Mouse (Mus musculus) limb, embryonic 14.5 days (tissue): ENCODE data around the gene Ctsc. TPM values are rescaled to one million over a fixed set of nuclear protein-coding genes. Genes with fewer than 3 reads are reported as not detected.

Experiments
- ATAC-seq: fragments of 200-750 bp; cut with Nextera tagmentation; 2 replicates; pipeline ENCODE4 v1.8.0; 2017; ENCODE audit warnings: low read depth, moderate number of reproducible peaks, moderate TSS enrichment; ENCODE audit not compliant: low FRiP score
- DNase-seq: peaks from one replicate; pipeline ENCODE4 v3.0.0-alpha.2; 2015; ENCODE audit warnings: low spot score
- H3K27ac ChIP-seq: fragments of 300-500 bp; sonication (generic); replicated peaks from 2 replicates; pipeline ENCODE4 v1.5.1; 2014; ENCODE audit warnings: low read depth, mild to moderate bottlenecking, low read length, moderate library complexity, mixed read lengths
- H3K27me3 ChIP-seq: fragments of 300-500 bp; sonication (generic); 2 replicates; pipeline ENCODE4 v1.6.1; 2014; ENCODE audit warnings: low read length, mixed read lengths; ENCODE audit not compliant: control insufficient read depth, insufficient read depth
- H3K36me3 ChIP-seq: fragments of 300-500 bp; sonication (generic); 2 replicates; pipeline ENCODE4 v1.6.1; 2014; ENCODE audit warnings: mild to moderate bottlenecking, low read length, moderate library complexity, mixed read lengths; ENCODE audit not compliant: control insufficient read depth, insufficient read depth
- H3K4me1 ChIP-seq: fragments of 300-500 bp; sonication (generic); 2 replicates; pipeline ENCODE4 v1.6.1; 2014; ENCODE audit warnings: antibody characterized with exemption, low read length, mixed read lengths; ENCODE audit not compliant: control insufficient read depth, insufficient read depth
- H3K4me2 ChIP-seq: fragments of 300-500 bp; sonication (generic); replicated peaks from 2 replicates; pipeline ENCODE4 v1.6.1; 2014; ENCODE audit warnings: low read depth, mild to moderate bottlenecking, low read length, moderate library complexity; ENCODE audit not compliant: severe bottlenecking
- H3K4me3 ChIP-seq: fragments of 300-500 bp; sonication (generic); replicated peaks from 2 replicates; pipeline ENCODE4 v1.5.1; 2014; ENCODE audit warnings: low read length
- H3K9ac ChIP-seq: fragments of 300-500 bp; sonication (generic); 2 replicates; pipeline ENCODE4 v1.6.1; 2014; ENCODE audit warnings: mild to moderate bottlenecking, low read depth, low read length, moderate library complexity; ENCODE audit not compliant: severe bottlenecking
- H3K9me3 ChIP-seq: fragments of 300-500 bp; sonication (generic); 2 replicates; pipeline ENCODE4 v1.6.1; 2016; ENCODE audit warnings: low read length; ENCODE audit not compliant: control insufficient read depth
- POLR2A ChIP-seq: fragments of 200-500 bp; IDR thresholded peaks from 2 replicates; pipeline ENCODE4 v1.8.0; 2012; ENCODE audit warnings: inconsistent platforms, mild to moderate bottlenecking, moderate library complexity, borderline replicate concordance; ENCODE audit not compliant: insufficient read depth, insufficient read length; ENCODE audit errors: extremely low read depth
- WGBS: fragments of 180-500 bp; shearing (Covaris S2); extraction: QIAGEN DNeasy Blood & Tissue Kit; methylation state at CpG from one replicate; pipeline ENCODE4 v1.1.7; 2014; 5-methylcytosine and 5-hydroxymethylcytosine counted together
- polyA plus RNA-seq, 2 experiments: library from polyadenylated mRNA; depleted of rRNA in 1 of 2; stranded (reverse) in 1 of 2; unstranded in 1 of 2; fragments of >200 nt; fragmentation: Nextera tagmentation in 1 of 2; extraction: Ambion mirVana in 1 of 2; gene quantifications; 2 replicates each; pipeline versions ENCODE4 v1.2.1 to v1.2.3; 2012 to 2014

Gene Ctsc
- polyA plus RNA-seq, 2 experiments: 19.3 to 66.9 TPM

DNA sequence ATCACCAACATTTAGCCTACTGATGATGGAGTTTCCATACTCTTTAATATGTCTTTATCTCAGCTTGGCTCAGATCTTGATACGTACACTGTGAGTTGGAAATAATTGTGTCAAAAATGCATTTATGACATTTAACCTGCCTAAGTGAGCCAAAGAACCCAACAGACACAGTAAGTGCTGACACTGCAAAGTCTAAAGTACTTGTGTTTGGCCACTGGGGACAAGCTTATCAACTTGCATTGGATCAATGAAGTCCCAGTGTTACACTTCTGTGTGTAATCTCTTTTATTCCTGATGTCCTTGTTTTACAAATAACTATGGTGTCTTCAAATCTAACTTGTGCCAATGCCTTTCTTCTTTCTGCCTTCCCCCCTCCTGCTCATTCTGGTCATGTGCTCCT lies 18.1 kb downstream of the Ctsc start:
- WGBS: 89% methylated on average over 1 of the region's 1 CpGs
- Histone ChIP-seq H3K27ac (no peak overlapping the region), H3K4me3 (no peak overlapping the region), H3K9me3 (no peaks in the 10 kb centered on the region), H3K9ac (no peak overlapping the region), H3K27me3 (no peaks in the 10 kb centered on the region), H3K36me3 (no peaks in the 10 kb centered on the region), H3K4me1 (peaks cover 3% of the 10 kb centered on the region; the same call in 1 of the 2 replicates), H3K4me2 (no peak overlapping the region)
- TF ChIP-seq POLR2A: no peak
- no peak for DNase-seq
- no peak for ATAC-seq

- no peak for TF ChIP-seq POLR2A
- H3K4me3 ChIP-seq: no peak overlapping the region
- ATAC-seq (no peak), DNase-seq (no peak)
- peaks cover 3% of the 10 kb centered on the region; the same call in 1 of the 2 replicates for H3K4me1 ChIP-seq
- H3K4me2 ChIP-seq: no peak overlapping the region
- no peaks in the 10 kb centered on the region for H3K27me3 ChIP-seq
- H3K27ac ChIP-seq: no peak overlapping the region
- no peaks in the 10 kb centered on the region for H3K36me3 ChIP-seq
- 56% methylated on average over 6 of the region's 6 CpGs for WGBS
- no peak overlapping the region for H3K9ac ChIP-seq
- H3K9me3 ChIP-seq: no peaks in the 10 kb centered on the region
Observed at GRCm38 (mm10) chr7:88296932-88297331, 19.0 kb downstream of the Ctsc start.

DNA sequence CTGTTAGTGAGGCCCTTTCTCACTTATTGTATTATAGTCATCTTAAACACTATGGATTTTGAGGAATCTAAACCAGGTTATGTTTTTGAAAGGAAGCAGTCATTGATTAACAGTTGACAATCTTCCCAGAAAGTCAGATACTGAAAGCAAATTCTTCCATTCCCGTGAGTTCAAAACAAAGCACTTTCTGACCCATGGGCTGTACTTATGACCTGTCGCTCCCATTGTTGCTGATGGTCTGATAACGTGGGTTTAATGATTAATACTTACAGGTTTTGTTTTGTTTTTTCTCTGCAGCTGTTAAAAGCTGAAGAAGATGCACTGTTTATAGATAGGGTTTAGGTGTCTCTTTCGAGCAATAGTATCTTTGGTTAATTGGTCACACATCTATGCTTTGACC lies 27.9 kb downstream of the Ctsc start:
- no peaks in the 10 kb centered on the region for H3K4me1 ChIP-seq
- 83% methylated on average over 4 of the region's 4 CpGs for WGBS
- no peak for TF ChIP-seq POLR2A
- H3K36me3 ChIP-seq: no peaks in the 10 kb centered on the region
- H3K4me2 ChIP-seq: no peak overlapping the region
- ATAC-seq: no peak
- DNase-seq: no peak
- no peak overlapping the region for H3K4me3 ChIP-seq
- no peaks in the 10 kb centered on the region for H3K9me3 ChIP-seq
- H3K27me3 ChIP-seq: no peaks in the 10 kb centered on the region
- H3K27ac ChIP-seq: no peak overlapping the region
- H3K9ac ChIP-seq: no peak overlapping the region

DNA sequence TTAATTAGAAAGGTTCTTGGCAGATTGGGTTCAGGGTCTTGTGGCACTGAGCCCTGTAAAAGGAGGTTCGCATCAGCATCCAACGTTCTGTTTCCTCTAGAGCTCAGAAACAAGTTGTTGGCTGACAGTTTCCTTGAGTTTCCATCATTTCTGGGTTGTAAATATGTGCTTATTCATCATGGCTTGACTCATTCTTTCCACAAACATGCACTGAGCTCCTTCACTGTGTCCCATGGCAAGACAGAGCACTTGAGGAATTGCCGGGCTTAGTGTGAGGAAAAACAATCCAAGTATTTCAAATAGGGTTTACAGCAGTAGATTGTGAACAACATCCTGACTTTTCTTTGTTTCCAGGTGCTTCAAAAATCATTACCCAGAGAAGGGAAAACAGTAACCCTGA lies 28.8 kb downstream of the Ctsc start:
- no peak overlapping the region for H3K9ac ChIP-seq
- ATAC-seq (no peak), DNase-seq (no peak)
- no peak overlapping the region for H3K27ac ChIP-seq
- no peaks in the 10 kb centered on the region for H3K4me1 ChIP-seq
- H3K4me2 ChIP-seq: no peak overlapping the region
- 82% methylated on average over 3 of the region's 3 CpGs for WGBS
- H3K9me3 ChIP-seq: no peaks in the 10 kb centered on the region
- H3K36me3 ChIP-seq: no peaks in the 10 kb centered on the region
- no peak overlapping the region for H3K4me3 ChIP-seq
- H3K27me3 ChIP-seq: no peaks in the 10 kb centered on the region
- TF ChIP-seq POLR2A: no peak

GRCm38 (mm10) chr7:88310398-88311180 lies 32.7 kb downstream of the Ctsc start:
- ATAC-seq (no peak), DNase-seq (no peak)
- Histone ChIP-seq H3K27ac (no peak overlapping the region), H3K36me3 (no peaks in the 10 kb centered on the region), H3K9me3 (no peaks in the 10 kb centered on the region), H3K9ac (no peak overlapping the region), H3K4me3 (no peak overlapping the region), H3K27me3 (no peaks in the 10 kb centered on the region), H3K4me2 (no peak overlapping the region), H3K4me1 (no peaks in the 10 kb centered on the region)
- 79% methylated on average over 3 of the region's 3 CpGs for WGBS
- no peak for TF ChIP-seq POLR2A

DNA sequence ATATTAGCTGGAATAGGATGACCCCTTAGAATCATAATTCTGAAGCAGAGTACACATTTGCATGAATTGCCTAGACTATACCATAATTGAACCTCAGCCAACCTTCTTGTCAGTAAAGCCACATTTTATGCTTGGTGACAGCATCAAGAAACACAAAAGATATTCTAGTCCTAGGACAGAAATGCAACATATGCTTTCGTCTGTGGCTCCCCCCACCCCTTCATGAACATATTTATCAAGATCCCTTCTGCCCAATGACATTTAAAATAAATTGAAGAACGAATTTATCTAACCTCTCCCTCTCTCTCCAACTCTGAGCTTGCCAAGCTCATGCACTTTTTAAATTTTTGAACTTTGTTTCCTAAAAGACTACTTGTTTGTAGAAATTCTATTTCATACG lies 38.5 kb downstream of the Ctsc start:
- Histone ChIP-seq H3K9me3 (no peaks in the 10 kb centered on the region), H3K4me1 (no peaks in the 10 kb centered on the region), H3K9ac (no peak overlapping the region), H3K4me2 (no peak overlapping the region), H3K36me3 (no peaks in the 10 kb centered on the region), H3K27me3 (no peaks in the 10 kb centered on the region), H3K4me3 (no peak overlapping the region), H3K27ac (no peak overlapping the region)
- TF ChIP-seq POLR2A: no peak
- DNase-seq (no peak), ATAC-seq (no peak)
- 74% methylated on average over 3 of the region's 3 CpGs for WGBS
